ENCODE assay signal across 10 mouse cellular contexts in genomic region chr8:11340310-11341110, GRCm38 (mm10). TPM values are rescaled to one million over a fixed set of nuclear protein-coding genes. Genes with fewer than 3 reads are reported as not detected.
DNase-seq lines count a peak whose midpoint lies in the region; ATAC-seq lines count a peak whose summit lies in the region.
"Had no signal": no experiment of that assay in that cellular context is flagged by ENCODE, and none has a peak within 500 bp of the region (broad histone marks: within the 10 kb centered on the region; RNA-seq: fewer than 3 reads in every experiment).

No protein-coding gene starts in this region.

- no peak overlapping the region for H3K4me3 ChIP-seq in liver, embryonic 13.5 days (replicated peaks)
- H3K4me3 ChIP-seq in embryonic facial prominence, embryonic 14.5 days (ENCODE audit: low read depth, low read length) = no peak overlapping the region
- H3K4me3 ChIP-seq: embryonic facial prominence, embryonic 13.5 days had no signal

- H3K36me3 ChIP-seq in liver, embryonic 13.5 days = no peaks in the 10 kb centered on the region
- no peaks in the 10 kb centered on the region for H3K36me3 ChIP-seq in embryonic facial prominence, embryonic 14.5 days (ENCODE audit: control insufficient read depth, insufficient read depth, low read length)
- H3K36me3 ChIP-seq: embryonic facial prominence, embryonic 13.5 days had no signal

- 0 out of 2 replicates have a peak, but pooled peaks cover 7% of the 10 kb centered on the region for H3K4me1 ChIP-seq in liver, embryonic 13.5 days (replicated peaks)
- peaks cover 12% of the 10 kb centered on the region for H3K4me1 ChIP-seq in embryonic facial prominence, embryonic 14.5 days (ENCODE audit: control insufficient read depth, insufficient read depth, low read length)

- DNase-seq in liver, embryonic 13.5 days = no peak
- DNase-seq in liver = no peak
- no peak for DNase-seq in embryonic facial prominence, embryonic 14.5 days (ENCODE audit: low spot score)
- DNase-seq in kidney, adult 9 months = peak; percentile 62
- DNase-seq in cerebellum, postnatal 36 days = no peak
- DNase-seq in right cerebral cortex, postnatal 25 days = no peak
- no peak for DNase-seq in layer of hippocampus, postnatal 14 days (ENCODE audit: low spot score in 2 of 2)

- H3K27me3 ChIP-seq in liver, embryonic 13.5 days = no peaks in the 10 kb centered on the region
- H3K27me3 ChIP-seq in embryonic facial prominence, embryonic 14.5 days (replicated peaks; ENCODE audit: control insufficient read depth, insufficient read depth, low read length) = no peaks in the 10 kb centered on the region
- H3K27me3 ChIP-seq: embryonic facial prominence, embryonic 13.5 days had no signal

- 26% methylated on average over 12 of the region's 12 CpGs for WGBS in liver, embryonic 13.5 days (ENCODE audit: insufficient replicate concordance)
- 78% methylated on average over 12 of the region's 12 CpGs for WGBS in embryonic facial prominence, embryonic 14.5 days

- no peak overlapping the region for H3K9ac ChIP-seq in liver, embryonic 13.5 days
- no peak overlapping the region for H3K9ac ChIP-seq in embryonic facial prominence, embryonic 14.5 days (ENCODE audit: low read depth, low read length)
- H3K9ac ChIP-seq: embryonic facial prominence, embryonic 13.5 days had no signal

- no peaks in the 10 kb centered on the region for H3K9me3 ChIP-seq in liver, embryonic 13.5 days (replicated peaks)
- H3K9me3 ChIP-seq in embryonic facial prominence, embryonic 14.5 days (ENCODE audit: control insufficient read depth, low read length) = no peaks in the 10 kb centered on the region
- H3K9me3 ChIP-seq: embryonic facial prominence, embryonic 13.5 days had no signal

- ATAC-seq in liver, embryonic 13.5 days (ENCODE audit: low read depth) = peak; percentile 12; the same call in 1 of the 2 replicates
- peak; percentile 24; the same call in 1 of the 2 replicates for ATAC-seq in embryonic facial prominence, embryonic 14.5 days (ENCODE audit: low read depth)
- ATAC-seq in megakaryocyte progenitor cell, adult 5-6 weeks (replicated peaks; ENCODE audit: poor library complexity) = peak; percentile 50

- H3K4me2 ChIP-seq in liver, embryonic 13.5 days = no peak overlapping the region
- H3K4me2 ChIP-seq in embryonic facial prominence, embryonic 14.5 days (ENCODE audit: low read depth, low read length) = no peak overlapping the region
- H3K4me2 ChIP-seq: embryonic facial prominence, embryonic 13.5 days had no signal

- no peak overlapping the region for H3K27ac ChIP-seq in liver, embryonic 13.5 days
- no peak overlapping the region; the same call in 1 of the 2 replicates for H3K27ac ChIP-seq in embryonic facial prominence, embryonic 14.5 days (replicated peaks; ENCODE audit: low read depth, low read length)
- H3K27ac ChIP-seq: embryonic facial prominence, embryonic 13.5 days had no signal

RNA-seq across cellular contexts. Expression of gene Col4a1, which starts 27.9 kb away (rescaled TPM):
- polyA plus RNA-seq in liver, embryonic 13.5 days (2015; fragmentation: Nextera tagmentation; extraction: Ambion mirVana) = 14.3 and 18.2 TPM in 2 replicates
- 270 and 289 TPM in 2 replicates for polyA plus RNA-seq in embryonic facial prominence, embryonic 14.5 days (2014; fragmentation: Nextera tagmentation; extraction: Ambion mirVana)
- total RNA-seq in megakaryocyte progenitor cell, adult 5-6 weeks (2015) = 0.29 and 0.32 TPM in 2 replicates
- 0.08 and 1.8 TPM in 2 replicates for total RNA-seq in megakaryocyte progenitor cell, adult 5-6 weeks (2017)
- 100 to 1,000 TPM; 108 to 117 TPM for total RNA-seq in layer of hippocampus, postnatal 14 days (2021)
- total RNA-seq: MEL had no signal

RNA-seq across cellular contexts. Expression of gene Col4a2, which starts 27.9 kb away (rescaled TPM):
- 5.4 and 6.0 TPM in 2 replicates for polyA plus RNA-seq in liver, embryonic 13.5 days (2015; fragmentation: Nextera tagmentation; extraction: Ambion mirVana)
- 92.3 and 95.9 TPM in 2 replicates for polyA plus RNA-seq in embryonic facial prominence, embryonic 14.5 days (2014; fragmentation: Nextera tagmentation; extraction: Ambion mirVana)
- 0.22 and 0.29 TPM in 2 replicates for total RNA-seq in megakaryocyte progenitor cell, adult 5-6 weeks (2015)
- 0.46 and 0.64 TPM in 2 replicates for total RNA-seq in megakaryocyte progenitor cell, adult 5-6 weeks (2017)
- 10 to 100 TPM; 78.5 to 78.8 TPM for total RNA-seq in layer of hippocampus, postnatal 14 days (2021)

Comparison
In these comparisons a context has a peak if more than half of its experiments do, and no peak if none do; other contexts are left out.
1. RNA of gene Col4a1, which starts 27.9 kb away (total RNA-seq): 108 to 117 TPM in layer of hippocampus, postnatal 14 days; 0.08 to 1.8 TPM in megakaryocyte progenitor cell, adult 5-6 weeks; every median in the first group is over 10 times any median in the second.
2. RNA of gene Col4a2, which starts 27.9 kb away (total RNA-seq): 78.5 to 78.8 TPM in layer of hippocampus, postnatal 14 days; 0.22 to 0.64 TPM in megakaryocyte progenitor cell, adult 5-6 weeks; every median in the first group is over 10 times any median in the second.
3. Peak in every context shown above with its lines, with median percentiles within 50 percentile points of each other: ATAC-seq.